Mouse (Mus musculus) kidney, adult 9 months (tissue): ENCODE results near the gene Srbd1.

Experiments used
- DNase-seq: peaks from one replicate; pipeline ENCODE4 v3.0.0; 2022

Srbd1 gene

DNA sequence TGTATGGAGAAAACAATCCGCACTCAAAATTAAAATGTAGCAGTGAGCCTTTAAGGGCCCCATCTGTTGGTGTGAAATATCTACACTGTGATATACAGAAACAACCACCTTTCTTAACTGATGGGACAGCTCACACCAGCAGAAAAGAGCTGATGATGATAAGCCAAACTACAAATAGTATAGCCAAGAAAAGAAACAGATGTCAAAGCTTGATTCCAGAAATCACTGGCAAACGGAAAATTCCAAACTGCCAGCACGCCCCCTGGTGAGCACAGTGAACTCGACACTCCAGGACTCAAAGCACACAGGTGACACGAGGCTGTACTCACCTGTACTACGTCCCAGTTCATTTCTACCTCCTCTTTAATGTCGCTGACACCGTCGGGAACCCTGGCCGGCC lies 9.1 kb downstream of the Srbd1 start:
- no peak for DNase-seq

DNA sequence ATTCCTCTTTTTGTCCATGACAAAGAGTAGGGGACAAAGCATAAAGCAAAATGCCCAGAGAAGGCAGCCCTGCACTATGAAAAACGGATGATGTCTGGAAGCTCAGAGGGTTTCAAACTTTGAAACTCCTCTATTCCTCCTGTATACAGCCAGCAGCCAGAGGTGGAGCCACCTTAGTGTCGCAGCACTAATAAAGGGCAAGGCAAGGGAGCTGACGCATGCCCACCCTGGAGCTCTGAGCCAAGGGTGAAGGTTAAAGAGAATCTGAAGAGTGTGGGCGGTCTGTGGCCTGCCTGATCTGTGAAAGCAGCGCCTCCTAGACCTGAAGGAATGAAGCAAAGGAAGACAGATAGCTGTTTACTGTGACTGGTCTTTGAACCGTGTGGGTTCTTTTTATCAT lies 10.5 kb downstream of the Srbd1 start:
- no peak for DNase-seq

DNA sequence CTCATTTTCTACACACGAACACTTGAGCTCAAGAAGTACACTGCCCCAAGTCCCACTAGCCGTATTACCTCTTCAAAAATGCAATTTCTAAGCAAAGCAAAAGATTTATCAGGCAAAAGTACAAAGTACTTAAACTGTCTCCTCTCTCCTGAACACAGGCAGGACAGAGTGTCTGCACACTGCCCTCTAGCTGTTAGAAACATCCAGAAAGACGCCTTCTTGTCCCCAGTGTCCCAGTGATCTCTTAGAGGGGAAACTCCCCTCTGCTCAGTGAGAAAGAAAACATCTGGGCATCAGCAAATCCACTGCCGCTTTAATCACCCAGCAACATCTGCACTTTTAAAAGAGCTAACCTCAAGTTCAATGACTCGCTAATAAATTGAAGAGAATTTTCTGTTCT lies 12.4 kb downstream of the Srbd1 start:
- DNase-seq: peak; percentile 61

DNA sequence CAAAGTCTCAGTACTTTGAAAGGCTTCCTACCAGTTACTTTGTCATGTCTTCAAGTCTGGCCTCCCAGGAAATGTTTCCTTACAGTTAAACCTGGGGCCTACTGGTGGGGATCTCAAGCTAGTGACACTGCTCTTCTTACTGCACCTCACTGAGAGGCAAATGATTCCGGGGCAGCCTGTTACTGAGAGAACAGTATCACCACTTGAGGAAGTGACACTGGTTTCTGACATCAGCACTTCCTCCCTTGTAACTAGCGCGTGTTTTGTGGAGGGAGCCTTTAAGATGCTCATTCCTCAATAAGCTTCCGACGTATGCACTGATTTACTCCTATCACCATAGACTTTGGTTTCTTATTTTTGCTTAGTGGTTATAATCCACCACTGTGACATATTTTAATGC lies 16.8 kb downstream of the Srbd1 start:
- DNase-seq: no peak

DNA sequence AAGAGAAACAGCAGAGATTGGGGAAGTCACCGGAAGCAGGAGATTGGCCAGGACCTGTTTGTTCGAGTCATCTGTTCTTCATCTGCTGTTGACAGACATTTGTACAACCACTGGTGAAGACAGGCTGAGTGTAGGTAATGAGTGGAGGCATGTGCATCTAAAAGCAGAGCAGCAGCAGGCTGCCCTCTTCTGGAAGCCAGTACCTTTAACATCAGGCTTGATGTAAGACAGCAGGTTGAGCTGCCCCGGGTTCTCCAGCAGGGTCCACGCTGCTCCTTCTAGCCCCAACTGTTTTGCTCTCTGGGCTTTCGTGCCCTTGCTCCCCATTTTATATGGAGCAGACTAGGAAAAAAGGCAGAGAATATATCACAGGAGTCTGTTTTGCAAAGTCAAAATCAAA lies 19.1 kb downstream of the Srbd1 start:
- DNase-seq: no peak

DNA sequence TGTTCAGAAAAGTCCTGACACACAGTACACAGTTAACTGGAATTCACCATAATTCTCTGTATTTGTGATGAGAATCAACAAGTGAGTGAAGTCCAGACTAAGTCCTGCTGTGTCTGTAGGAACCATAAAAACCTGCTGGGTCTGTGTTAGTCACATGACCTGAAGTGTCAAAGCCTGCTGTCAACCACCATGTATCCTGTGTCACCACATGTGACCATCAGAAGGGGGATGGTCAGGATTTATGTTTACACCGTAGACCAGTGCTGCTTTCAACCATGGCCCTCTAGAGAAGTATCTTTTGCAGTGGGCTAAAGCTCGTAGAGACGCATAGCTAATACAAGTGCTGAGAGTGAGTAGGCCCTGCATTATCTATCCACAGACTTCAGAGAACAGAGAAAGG lies 21.8 kb downstream of the Srbd1 start:
- DNase-seq: no peak

DNA sequence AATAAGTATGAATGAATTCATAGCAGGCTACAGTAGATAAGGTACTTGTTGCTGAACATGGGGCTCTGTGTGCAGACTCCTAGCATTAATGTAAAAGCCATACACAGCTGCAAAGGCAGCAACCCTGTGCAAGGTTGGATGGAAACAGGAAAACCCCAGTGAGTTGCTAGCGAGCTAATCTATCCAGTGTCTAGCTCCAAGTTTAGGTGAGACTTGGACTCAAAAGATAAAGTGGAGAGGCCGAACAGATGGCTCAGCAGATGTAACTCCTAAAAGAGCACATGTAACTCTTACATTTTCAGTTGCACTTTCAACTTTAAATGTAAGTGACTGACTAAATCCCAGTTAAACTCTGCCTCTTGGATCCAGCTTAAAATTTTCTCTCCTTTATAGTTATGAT lies 48.1 kb downstream of the Srbd1 start:
- no peak for DNase-seq

DNA sequence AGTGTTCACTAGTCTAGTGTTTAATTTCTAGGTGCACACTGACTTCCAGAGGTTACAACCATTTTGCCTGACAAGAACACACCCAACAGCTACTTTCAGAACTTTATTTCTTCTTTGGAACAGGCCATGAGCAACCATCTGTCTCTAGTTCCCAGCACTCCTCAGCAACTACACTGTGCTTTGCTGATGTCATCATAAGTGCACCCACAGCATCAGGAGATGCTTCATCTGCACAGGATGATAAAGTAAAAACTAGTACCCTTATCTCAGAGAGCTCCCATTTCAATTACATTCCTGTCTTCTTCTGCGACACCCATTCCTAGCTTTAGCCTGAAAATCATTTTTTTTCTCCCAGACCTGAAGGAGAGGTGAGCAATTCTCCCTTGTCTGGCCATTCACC lies 51.9 kb downstream of the Srbd1 start:
- DNase-seq: no peak

DNA sequence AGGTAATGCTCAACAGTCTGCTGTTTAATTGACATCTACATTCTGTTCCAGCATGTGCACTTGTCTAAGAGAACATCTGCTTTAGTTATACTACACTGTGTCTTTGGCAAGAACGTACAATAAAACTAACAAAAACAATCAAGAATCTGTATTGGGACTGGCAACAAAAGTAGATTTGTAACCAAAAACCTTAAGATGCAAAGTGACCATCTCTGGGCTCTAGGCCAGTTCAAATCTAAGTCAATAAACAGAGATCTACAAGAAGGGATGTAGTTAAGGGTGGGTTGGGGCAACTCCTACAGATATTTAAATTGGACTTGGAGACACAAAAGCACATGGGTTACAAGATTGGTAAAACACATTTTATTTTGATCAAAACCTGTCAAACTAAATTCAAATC lies 53.3 kb downstream of the Srbd1 start:
- no peak for DNase-seq

DNA sequence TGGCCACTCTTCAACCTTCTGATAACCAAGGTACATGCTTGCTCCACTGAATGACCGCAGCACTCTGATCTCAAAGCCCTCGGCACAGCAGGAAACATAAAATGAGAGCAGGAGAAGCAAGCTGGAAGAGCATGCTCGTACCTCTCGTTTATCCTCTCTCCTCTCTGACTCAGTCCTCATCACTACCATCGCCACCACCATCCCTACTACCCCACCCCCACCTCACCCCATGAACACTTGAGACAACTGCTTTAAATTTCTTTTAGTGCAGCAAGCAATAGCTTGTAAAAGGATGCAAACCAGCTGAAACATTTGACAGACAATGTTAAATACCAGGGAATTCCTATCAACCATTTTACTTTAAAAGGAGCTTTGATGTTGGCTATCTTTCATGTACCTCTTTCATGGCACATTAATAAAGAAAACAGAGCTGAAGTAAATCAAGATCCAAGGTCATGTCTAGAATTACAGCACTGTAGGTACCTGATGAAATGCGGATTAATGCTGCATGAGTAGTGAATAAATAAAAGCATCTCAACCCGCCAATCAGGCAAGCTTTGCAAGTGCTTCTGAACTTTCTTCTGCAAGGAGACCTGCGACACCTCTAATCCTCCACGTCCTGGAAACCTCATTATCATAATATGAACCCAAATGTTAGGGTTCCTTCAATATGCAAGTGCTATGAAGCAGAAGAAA lies 54.9 kb downstream of the Srbd1 start:
- no peak for DNase-seq

DNA sequence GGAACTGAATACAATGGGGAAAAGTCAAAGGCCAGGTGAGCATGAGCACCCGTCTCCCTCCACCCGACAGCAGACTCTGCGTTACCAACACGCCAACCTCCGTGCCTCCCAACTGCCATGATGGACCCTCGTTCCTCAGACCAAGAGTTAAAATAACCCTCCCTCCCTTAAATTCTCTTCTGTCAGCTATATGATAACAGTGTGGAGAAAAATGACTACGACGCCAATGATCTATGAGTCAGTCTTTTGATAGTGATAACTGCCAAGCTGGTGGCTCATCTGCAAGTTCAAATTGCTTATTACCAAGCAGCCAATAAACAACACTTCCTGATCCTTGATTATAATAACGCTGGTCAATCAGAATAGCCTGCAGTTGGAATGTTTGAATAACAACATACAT lies 57.1 kb downstream of the Srbd1 start:
- DNase-seq: no peak

DNA sequence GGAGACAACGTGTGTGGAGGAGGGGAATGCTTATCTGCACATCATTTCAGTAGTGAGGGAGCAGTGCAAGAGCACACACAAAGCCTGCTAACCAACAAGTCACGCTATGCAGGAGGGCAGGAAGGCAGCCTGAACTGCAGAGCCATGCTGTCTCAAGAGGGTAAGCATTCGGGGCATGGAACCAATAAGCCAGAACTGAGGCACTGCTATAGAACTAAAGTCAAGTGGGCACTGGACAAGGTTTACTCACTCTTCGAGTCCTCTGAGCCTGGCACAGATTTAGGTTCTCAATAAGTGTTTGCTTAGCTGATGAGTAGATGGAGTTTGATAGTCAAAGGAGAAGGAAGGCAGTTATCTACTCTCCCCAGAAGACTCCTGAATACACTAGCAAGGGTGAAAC lies 58.8 kb downstream of the Srbd1 start:
- no peak for DNase-seq

DNA sequence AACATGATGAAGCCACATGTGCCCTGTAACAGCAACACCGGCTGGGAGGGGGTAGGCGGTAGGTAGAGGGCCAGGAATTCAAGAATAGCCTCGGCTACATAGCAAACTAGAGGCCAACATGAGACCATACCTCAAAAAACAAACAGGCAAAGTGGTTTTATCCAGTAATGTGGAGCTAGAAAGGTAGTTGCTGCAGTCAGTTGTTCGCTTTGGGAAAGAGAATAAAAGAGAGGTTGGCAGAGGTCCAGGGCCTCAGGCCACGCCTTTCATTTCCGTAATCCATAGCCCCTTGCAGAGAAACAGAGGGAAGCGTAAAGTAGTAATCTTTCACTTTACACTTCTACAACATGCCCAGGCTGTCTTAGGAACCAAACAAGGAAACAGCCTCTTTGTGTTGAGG lies 61.8 kb downstream of the Srbd1 start:
- no peak for DNase-seq

DNA sequence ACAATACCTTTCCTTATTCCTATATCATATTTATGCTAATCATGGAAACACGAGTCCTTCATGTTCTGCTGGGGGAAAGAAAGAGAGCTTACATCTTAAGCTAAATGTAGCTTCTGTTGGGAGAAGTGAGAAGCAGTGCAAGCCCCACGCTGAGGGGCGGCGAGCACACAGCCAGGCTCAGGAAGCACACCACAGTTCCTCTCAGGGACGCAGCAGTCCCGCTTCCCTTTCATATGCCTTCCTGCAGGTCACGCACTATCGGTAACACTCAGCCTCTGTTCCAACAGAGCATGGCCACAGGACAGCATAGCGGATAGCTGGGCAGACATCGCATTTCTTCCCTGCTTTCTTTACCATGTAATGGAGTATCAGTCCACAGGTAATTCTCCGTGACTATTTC lies 66.9 kb downstream of the Srbd1 start:
- no peak for DNase-seq

DNA sequence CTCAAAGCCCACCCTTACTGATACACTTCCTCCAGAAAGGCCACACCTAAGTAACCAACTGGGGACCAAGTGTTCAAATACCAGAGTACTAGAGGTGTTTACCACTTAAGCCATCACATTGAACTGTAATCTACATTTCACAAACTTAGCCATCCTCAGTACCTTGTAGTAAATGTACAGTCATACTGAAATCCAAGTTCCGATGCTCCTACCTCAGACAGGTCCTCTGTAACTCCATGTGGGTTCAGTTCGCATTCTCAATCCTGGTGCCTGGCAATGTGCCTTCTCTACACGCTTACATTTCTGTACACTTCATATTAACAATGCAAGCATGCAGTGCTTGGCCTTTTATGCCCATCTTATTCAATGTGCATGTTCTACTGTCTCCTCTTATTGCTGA lies 77.5 kb downstream of the Srbd1 start:
- DNase-seq: no peak

DNA sequence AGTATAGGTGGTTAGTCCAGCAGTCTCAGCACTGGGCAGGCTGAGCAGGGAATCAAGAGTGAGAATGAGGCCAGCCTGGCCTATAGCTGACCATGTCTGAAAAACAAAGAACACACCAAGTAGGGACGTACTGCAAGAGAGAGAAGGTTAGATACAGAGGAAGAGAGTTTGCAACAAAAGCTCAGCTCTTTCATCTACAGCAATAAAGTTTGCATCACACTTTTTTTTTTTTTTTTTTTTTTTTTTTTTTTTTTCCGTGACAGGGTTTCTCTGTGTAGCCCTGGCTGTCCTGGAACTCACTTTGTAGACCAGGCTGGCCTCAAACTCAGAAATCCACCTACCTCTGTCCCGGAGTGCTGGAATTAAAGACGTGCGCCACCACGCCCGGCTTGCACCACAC lies 79.1 kb downstream of the Srbd1 start:
- no peak for DNase-seq

DNA sequence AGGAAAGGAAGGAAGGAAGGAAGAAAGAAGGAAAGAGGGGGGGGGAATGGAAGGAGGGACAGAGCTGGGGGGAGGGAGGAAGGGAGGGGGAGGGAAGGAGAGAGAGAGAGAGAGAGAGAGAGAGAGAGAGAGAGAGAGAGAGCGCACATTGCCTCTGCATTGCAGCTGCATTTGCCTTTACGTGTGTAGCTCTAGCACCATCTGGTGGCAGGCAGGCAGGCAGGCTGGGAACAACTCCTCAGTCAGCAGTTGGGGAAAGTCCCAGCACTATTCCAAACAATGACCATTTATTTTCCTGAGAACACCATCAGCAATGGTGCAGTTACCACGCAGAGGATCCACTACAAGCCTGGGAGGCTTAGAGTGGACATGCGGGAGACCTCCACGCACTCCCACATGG lies 81.5 kb downstream of the Srbd1 start:
- peak; percentile 47 for DNase-seq

DNA sequence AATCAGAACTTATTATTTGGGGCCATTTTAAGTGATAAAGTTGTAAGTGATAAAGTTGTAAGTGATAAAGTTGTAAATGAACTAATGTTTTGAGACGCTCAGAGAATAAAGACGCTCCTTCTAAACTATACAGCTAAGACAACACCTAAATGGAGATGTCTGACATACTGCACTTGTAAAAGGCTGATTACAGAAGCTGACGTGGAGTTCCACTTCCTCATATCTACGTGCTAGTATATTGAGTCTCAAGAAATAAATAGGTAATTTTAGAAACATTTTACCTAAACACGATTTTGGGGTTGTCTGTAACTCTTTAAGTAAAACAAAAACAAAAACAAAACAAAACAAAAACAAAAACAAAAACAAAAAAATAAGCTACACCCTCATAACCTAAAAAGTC lies 84.1 kb downstream of the Srbd1 start:
- no peak for DNase-seq

DNA sequence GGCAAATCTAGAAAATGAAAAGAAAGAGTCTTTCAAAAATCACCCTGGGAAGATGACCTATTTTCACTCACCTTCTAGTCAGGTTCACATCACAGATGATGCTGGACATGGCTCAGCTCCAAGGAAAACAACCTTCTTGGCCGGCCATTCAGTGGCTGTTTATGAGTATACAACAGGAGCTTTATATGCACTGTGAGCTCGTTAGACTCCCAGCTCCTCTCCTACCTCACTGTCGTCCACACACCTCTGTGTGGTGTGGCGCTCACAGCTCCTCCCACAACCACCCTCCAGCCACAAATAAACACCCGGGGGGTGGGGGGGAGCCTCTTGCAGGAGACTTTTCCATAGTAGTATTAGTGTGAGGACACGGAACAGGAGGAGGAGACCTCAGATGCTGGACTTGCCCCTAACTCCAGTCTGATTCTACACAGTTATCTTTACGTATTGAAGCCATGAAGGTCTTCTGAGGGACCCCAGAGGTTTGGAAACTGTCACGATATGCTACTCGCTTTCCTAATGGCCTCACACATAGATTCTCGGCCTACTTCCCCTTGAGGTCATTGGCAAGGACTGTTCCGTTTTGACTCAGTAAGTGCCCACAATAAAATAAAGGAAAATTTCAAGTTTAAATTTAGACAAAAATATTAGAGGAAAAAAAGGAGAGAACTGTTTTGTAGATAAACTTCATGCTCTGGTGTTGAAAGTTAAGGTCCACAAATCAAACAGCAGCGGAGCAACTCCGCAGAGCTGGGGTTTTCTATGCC lies 104.6 kb downstream of the Srbd1 start:
- no peak for DNase-seq

DNA sequence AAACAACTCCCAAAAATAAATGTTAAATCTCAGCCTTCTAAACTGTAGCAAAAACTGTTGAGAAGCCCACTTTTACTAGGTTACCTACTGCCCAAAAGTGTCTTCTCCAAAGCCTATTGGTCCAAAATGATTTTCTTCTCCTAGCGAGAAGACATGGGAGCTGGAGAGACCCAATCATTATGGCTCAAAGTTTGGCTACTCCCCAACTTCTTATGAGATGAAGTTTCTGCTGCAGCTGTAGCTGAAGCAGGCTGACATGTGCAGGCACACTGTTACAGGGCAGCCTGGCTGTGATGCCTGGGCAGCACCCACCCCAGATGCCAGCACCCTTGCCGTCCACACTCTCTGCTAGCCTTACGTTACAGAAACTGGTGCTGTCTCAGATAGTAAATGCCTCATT lies 105.2 kb downstream of the Srbd1 start:
- no peak for DNase-seq

DNA sequence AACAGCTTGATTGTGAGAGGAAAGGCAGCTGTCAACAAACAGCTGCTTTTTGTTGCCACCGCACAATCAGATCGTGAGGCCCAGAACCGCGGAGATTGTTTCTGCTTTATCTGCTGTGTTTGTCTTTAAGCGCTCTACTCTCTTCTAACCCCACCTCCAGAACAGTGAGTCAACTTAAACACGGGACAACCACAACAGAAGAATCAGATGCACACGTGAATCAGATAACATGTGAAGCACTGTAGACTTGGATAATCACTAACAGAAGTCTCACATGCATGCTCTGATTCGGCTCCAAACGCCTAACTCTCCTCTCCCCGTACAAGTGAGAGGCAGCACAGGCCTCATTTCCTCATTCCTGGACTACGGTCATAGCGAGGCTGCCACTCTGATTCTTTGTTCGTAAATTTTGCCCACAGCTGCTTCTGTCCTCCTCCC lies 106.7 kb downstream of the Srbd1 start:
- DNase-seq: peak; percentile 11

DNA sequence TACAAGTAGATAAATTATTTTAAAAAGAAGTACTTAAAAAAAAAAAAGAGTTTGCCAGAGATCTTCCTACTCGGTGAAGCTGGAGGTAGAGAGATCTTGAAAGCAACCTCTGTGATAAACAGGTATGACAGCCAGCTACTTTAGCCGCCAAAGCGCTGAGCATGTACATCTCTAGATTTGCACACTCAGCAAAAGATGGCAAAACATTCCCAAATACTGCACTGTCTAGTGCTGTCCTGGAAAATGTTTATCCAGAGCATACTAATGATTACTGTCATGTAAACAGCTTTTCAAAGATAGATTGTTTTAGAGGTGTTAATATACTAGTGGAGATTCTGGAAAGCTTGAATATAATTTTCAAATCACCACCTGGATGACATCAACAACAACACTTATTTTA lies 109.4 kb downstream of the Srbd1 start:
- no peak for DNase-seq

DNA sequence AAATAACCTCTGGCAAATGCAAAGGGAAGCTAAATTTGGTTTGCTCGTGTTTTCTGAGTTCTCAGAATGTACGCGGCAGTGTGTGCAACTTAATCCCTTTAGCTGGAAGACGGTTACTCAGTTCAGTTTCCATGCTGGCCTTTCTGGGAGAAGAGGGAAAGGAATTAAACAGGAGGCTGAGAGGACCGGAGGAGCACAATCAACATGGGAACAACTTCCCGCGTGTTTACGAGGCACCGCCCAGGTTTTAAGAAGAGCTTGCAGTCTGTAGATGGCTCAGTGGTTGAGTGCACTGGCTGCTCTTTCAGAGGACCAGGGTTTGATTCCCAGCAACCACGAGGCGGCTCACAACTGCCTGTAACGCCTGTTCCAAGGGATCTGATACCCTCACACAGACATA lies 109.8 kb downstream of the Srbd1 start:
- DNase-seq: no peak

DNA sequence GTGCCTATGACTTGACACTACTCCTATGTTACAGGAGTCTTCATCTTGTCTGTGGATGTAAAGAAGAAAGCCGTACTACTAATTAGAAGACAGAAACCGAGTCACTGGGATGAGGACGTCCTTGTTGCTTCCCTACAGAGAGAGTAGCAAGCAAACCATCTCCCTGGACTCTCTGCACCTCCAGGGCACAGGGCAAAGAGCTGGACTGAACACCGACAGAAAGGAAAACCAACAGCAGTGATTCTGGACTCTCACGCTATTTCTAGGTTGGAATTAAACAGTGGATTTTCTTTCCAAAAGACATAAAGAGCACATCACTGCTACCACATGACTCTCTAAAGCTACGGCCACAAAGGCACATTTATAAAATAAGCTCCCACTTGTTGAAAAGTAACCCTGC lies 110.3 kb downstream of the Srbd1 start:
- peak; percentile 35 for DNase-seq
